Mouse (Mus musculus) monocyte, adult 2 months (primary cell): ENCODE results near the gene Prpf8.
"Not testable (repeated sequence)": the region's sequence is repeated elsewhere in the genome, so short reads cannot be mapped to it uniquely, and the experiment has no call there.

Source experiments
- DNase-seq, 2 experiments: peaks; one replicate each; pipeline ENCODE4 v3.0.0; 2022; ENCODE audit warnings: low spot score in 2 of 2, low read depth in 1 of 2

Gene Prpf8

GRCm38 (mm10) chr11:75486601-75487285, at the start of gene Prpf8:
Gene Prpf8 (plus strand): TSS chr11:75486816.
- peak; percentile 93 to 96 for DNase-seq

GRCm38 (mm10) chr11:75438194-75438593, 48.4 kb upstream of the Prpf8 start:
- DNase-seq = no peak

GRCm38 (mm10) chr11:75438804-75439203, 47.8 kb upstream of the Prpf8 start:
- no peak for DNase-seq

GRCm38 (mm10) chr11:75439363-75439762, 47.3 kb upstream of the Prpf8 start, which contains the start of gene Serpinf2:
Gene Serpinf2 (minus strand): TSS chr11:75439591.
- no peak for DNase-seq

GRCm38 (mm10) chr11:75439951-75440350, 46.7 kb upstream of the Prpf8 start:
- DNase-seq = no peak

- DNase-seq = no peak
These were observed 45.6 kb upstream of the Prpf8 start for GRCm38 (mm10) chr11:75441034-75441433.

- DNase-seq = no peak
These were observed 45.0 kb upstream of the Prpf8 start for GRCm38 (mm10) chr11:75441601-75442000.

- no peak for DNase-seq
These were observed 42.9 kb upstream of the Prpf8 start for GRCm38 (mm10) chr11:75443711-75444110.

GRCm38 (mm10) chr11:75448575-75448974, 38.0 kb upstream of the Prpf8 start:
- DNase-seq = no peak

- DNase-seq = no peak
These were observed 36.9 kb upstream of the Prpf8 start for GRCm38 (mm10) chr11:75449695-75450094.

GRCm38 (mm10) chr11:75450304-75450908, 36.2 kb upstream of the Prpf8 start:
- no peak for DNase-seq

GRCm38 (mm10) chr11:75450936-75451335, 35.7 kb upstream of the Prpf8 start:
- no peak for DNase-seq

GRCm38 (mm10) chr11:75452081-75452480, 34.5 kb upstream of the Prpf8 start:
- no peak for DNase-seq

- DNase-seq = no peak
These were observed 33.6 kb upstream of the Prpf8 start for GRCm38 (mm10) chr11:75452812-75453557.

- DNase-seq = peak in 1 of 2 experiments; percentile 79
These were observed 32.4 kb upstream of the Prpf8 start, which contains the start of gene Wdr81 for GRCm38 (mm10) chr11:75453991-75454930. Gene Wdr81 (minus strand): TSS chr11:75454717.

- no peak for DNase-seq
These were observed 31.4 kb upstream of the Prpf8 start for GRCm38 (mm10) chr11:75455041-75455736.

- DNase-seq = not testable (repeated sequence)
These were observed 30.6 kb upstream of the Prpf8 start for GRCm38 (mm10) chr11:75455971-75456370.

- DNase-seq = no peak
These were observed 30.2 kb upstream of the Prpf8 start for GRCm38 (mm10) chr11:75456440-75456871.

GRCm38 (mm10) chr11:75458169-75458568, 28.4 kb upstream of the Prpf8 start:
- no peak for DNase-seq

GRCm38 (mm10) chr11:75458628-75459041, 28.0 kb upstream of the Prpf8 start:
- peak in 1 of 2 experiments; percentile 53 for DNase-seq
